Mouse (Mus musculus) heart, adult 2 months (tissue): ENCODE data around the gene Rpl18a. TPM values are rescaled to one million over a fixed set of nuclear protein-coding genes. Genes with fewer than 3 reads are reported as not detected.
A peak's percentile ranks its signal among the peaks of the same experiment; 100 is the strongest.
"Not testable (repeated sequence)": the region's sequence is repeated elsewhere in the genome, so short reads cannot be mapped to it uniquely, and the experiment has no call there.

ENCODE experiments used
- DNase-seq, 2 experiments: peaks; one replicate each; pipeline ENCODE4 v3.0.0; 2021
- H3K27ac ChIP-seq: fragments of 200-600 bp; 2 replicates; pipeline ENCODE4 v1.8.1; 2022
- H3K27me3 ChIP-seq: fragments of 200-500 bp; 2 replicates; pipeline ENCODE4 v1.6.1; 2012; ENCODE audit warnings: mild to moderate bottlenecking, low read length, inconsistent platforms, mixed read lengths; ENCODE audit not compliant: control insufficient read depth, insufficient read depth
- H3K36me3 ChIP-seq: fragments of 200-500 bp; 2 replicates; pipeline ENCODE4 v1.6.1; 2012; ENCODE audit warnings: low read length, inconsistent platforms; ENCODE audit not compliant: control insufficient read depth, insufficient read depth
- H3K4me1 ChIP-seq: fragments of 200-500 bp; 2 replicates; pipeline ENCODE4 v1.6.1; 2011; ENCODE audit warnings: low read length; ENCODE audit not compliant: control insufficient read depth, insufficient read depth
- H3K4me3 ChIP-seq: fragments of 200-600 bp; 2 replicates; pipeline ENCODE4 v1.8.1; 2022
- H3K79me2 ChIP-seq: fragments of 200-500 bp; replicated peaks from 2 replicates; pipeline ENCODE4 v1.6.1; 2012; ENCODE audit warnings: mild to moderate bottlenecking, inconsistent platforms, low read length, moderate library complexity, mixed read lengths; ENCODE audit not compliant: control insufficient read depth, insufficient read depth
- H3K9ac ChIP-seq: fragments of 200-500 bp; 2 replicates; pipeline ENCODE4 v1.6.1; 2012; ENCODE audit warnings: low read depth, mild to moderate bottlenecking, control low read depth, inconsistent platforms, low read length, mixed read lengths
- CTCF ChIP-seq: fragments of 200-600 bp; IDR thresholded peaks from 2 replicates; pipeline ENCODE4 v1.8.1; 2022; ENCODE audit warnings: antibody characterized with exemption, mild to moderate bottlenecking, moderate library complexity
- EP300 ChIP-seq: fragments of 200-500 bp; IDR thresholded peaks from 2 replicates; pipeline ENCODE4 v1.6.1; 2011; ENCODE audit warnings: low read depth, low read length, control low read depth; ENCODE audit not compliant: insufficient read depth
- POLR2A ChIP-seq: fragments of 200-500 bp; IDR thresholded peaks from 2 replicates; pipeline ENCODE4 v1.6.1; 2011; ENCODE audit warnings: mild to moderate bottlenecking, low read depth, low read length, control low read depth; ENCODE audit not compliant: insufficient read depth
- WGBS: fragments of 180-500 bp; shearing (Covaris S2); methylation state at CpG from one replicate; pipeline ENCODE4 v1.1.7; 2018; 5-methylcytosine and 5-hydroxymethylcytosine counted together
- intact Hi-C: fragments of 180-260 bp; cut with DNase I; formaldehyde crosslinking; loops from one replicate; pipeline ENCODE4 v1.15.1; 2025
- polyA plus RNA-seq: library from polyadenylated mRNA; depleted of rRNA; stranded (reverse); fragments of >200 nt; gene quantifications from 2 replicates; pipeline ENCODE4 v1.2.3, GENCODE M21; 2012
- total RNA-seq, 2 experiments: library from RNA; stranded (reverse); gene quantifications; 2 replicates each; pipeline ENCODE4 v1.2.3; 2021

Rpl18a gene
- total and polyA plus RNA-seq, 3 experiments: 909 to 2,387 (median 1,075) TPM

- H3K36me3 ChIP-seq: peaks cover 2% of the 10 kb centered on the region; the same call in 1 of the 2 replicates
- no peak for TF ChIP-seq CTCF
- TF ChIP-seq POLR2A: no peak
- no peak for TF ChIP-seq EP300
- H3K79me2 ChIP-seq: peaks cover 5% of the 10 kb centered on the region
- no peak overlapping the region for H3K4me3 ChIP-seq
- intact Hi-C loops: no loop called here
- no peak for DNase-seq
- WGBS: 80% methylated on average over 2 of the region's 2 CpGs
- peaks cover 10% of the 10 kb centered on the region for H3K4me1 ChIP-seq
- H3K9ac ChIP-seq: no peak overlapping the region
- H3K27me3 ChIP-seq: no peaks in the 10 kb centered on the region
- no peak overlapping the region for H3K27ac ChIP-seq
Measured at GRCm38 (mm10) chr8:70900872-70901387, 3.7 kb upstream of the Rpl18a start.

GRCm38 (mm10) chr8:70899226-70899625 is 2.0 kb upstream of the Rpl18a start:
- Histone ChIP-seq H3K79me2 (peaks cover 5% of the 10 kb centered on the region), H3K27me3 (no peaks in the 10 kb centered on the region), H3K36me3 (peaks cover 2% of the 10 kb centered on the region; the same call in 1 of the 2 replicates), H3K4me3 (no peak overlapping the region), H3K27ac (no peak overlapping the region), H3K4me1 (peaks cover 6% of the 10 kb centered on the region), H3K9ac (no peak overlapping the region)
- WGBS: 85% methylated on average over 2 of the region's 2 CpGs
- intact Hi-C loops: loop anchor here (2.0 to 5.0 kb wide), 3 partner anchors 22 to 373 kb away; partner anchors contain the start of genes Haus8 and Myo9b
- no peak for TF ChIP-seq EP300
- TF ChIP-seq CTCF: no peak
- TF ChIP-seq POLR2A: no peak
- DNase-seq: no peak

GRCm38 (mm10) chr8:70898661-70899198 is 1.5 kb upstream of the Rpl18a start:
- no peak overlapping the region for H3K9ac ChIP-seq
- H3K27ac ChIP-seq: no peak overlapping the region
- peaks cover 2% of the 10 kb centered on the region; the same call in 1 of the 2 replicates for H3K36me3 ChIP-seq
- DNase-seq: no peak
- TF ChIP-seq CTCF: no peak
- TF ChIP-seq POLR2A: no peak
- no peak for TF ChIP-seq EP300
- intact Hi-C loops: loop anchor here (1.0 to 5.0 kb wide), 4 partner anchors 22 to 374 kb away; partner anchors contain the start of genes Haus8 and Myo9b
- peaks cover 5% of the 10 kb centered on the region for H3K79me2 ChIP-seq
- no peak overlapping the region for H3K4me3 ChIP-seq
- no peaks in the 10 kb centered on the region for H3K27me3 ChIP-seq
- H3K4me1 ChIP-seq: peaks cover 6% of the 10 kb centered on the region
- WGBS: 47% methylated on average over 2 of the region's 2 CpGs

GRCm38 (mm10) chr8:70897681-70898413 is 635 bp upstream of the Rpl18a start:
- under 1% methylated on average over 20 of the region's 20 CpGs for WGBS
- intact Hi-C loops: loop anchor here (1.0 to 5.0 kb wide), 5 partner anchors 23 to 374 kb away; partner anchors contain the start of genes Ccdc124, Haus8 and Myo9b
- Histone ChIP-seq H3K36me3 (peaks cover 2% of the 10 kb centered on the region; the same call in 1 of the 2 replicates), H3K27me3 (no peaks in the 10 kb centered on the region; the same call in 1 of the 2 replicates), H3K79me2 (peaks cover 5% of the 10 kb centered on the region), H3K4me3 (peak overlapping the region; percentile 88), H3K4me1 (peaks cover 6% of the 10 kb centered on the region), H3K9ac (peak overlapping the region; percentile 68), H3K27ac (peak overlapping the region; percentile 86)
- DNase-seq: peak; percentile 85 to 90
- no peak; the same call in 1 of the 2 replicates for TF ChIP-seq POLR2A
- peak; percentile 77; the same call in 1 of the 2 replicates for TF ChIP-seq EP300
- peak; percentile 79 for TF ChIP-seq CTCF

- Histone ChIP-seq H3K27ac (peak overlapping the region; percentile 95), H3K36me3 (peaks cover 2% of the 10 kb centered on the region; the same call in 1 of the 2 replicates), H3K9ac (peak overlapping the region; percentile 96), H3K79me2 (peaks cover 5% of the 10 kb centered on the region), H3K4me1 (peaks cover 6% of the 10 kb centered on the region), H3K27me3 (peaks cover 9% of the 10 kb centered on the region), H3K4me3 (peak overlapping the region; percentile 88)
- no peak for DNase-seq
- 2% methylated on average over 25 of the region's 25 CpGs for WGBS
- TF ChIP-seq EP300 (0 out of 2 replicates have a peak, but pooled peaks have one; percentile 5), POLR2A (no peak), CTCF (no peak)
- intact Hi-C loops: loop anchor here (1.0 to 5.0 kb wide), 3 partner anchors 23 to 376 kb away; partner anchors contain the start of genes Ccdc124, Haus8 and Myo9b
Measured at GRCm38 (mm10) chr8:70896316-70897020, 744 bp downstream of the Rpl18a start.

GRCm38 (mm10) chr8:70895571-70896259 is 1.5 kb downstream of the Rpl18a start:
- not testable (repeated sequence) for H3K36me3 ChIP-seq, H3K4me3 ChIP-seq, H3K4me1 ChIP-seq, H3K79me2 ChIP-seq, H3K9ac ChIP-seq, DNase-seq, H3K27ac ChIP-seq
- intact Hi-C loops: loop anchor here (5.0 kb wide), 2 partner anchors 307 to 377 kb away; partner anchors contain the start of genes Haus8 and Myo9b
- H3K27me3 ChIP-seq: peaks cover 11% of the 10 kb centered on the region
- WGBS: 80% methylated on average over 24 of the region's 24 CpGs
